8 mouse cellular contexts compared by ENCODE assay signal in the genomic region with DNA sequence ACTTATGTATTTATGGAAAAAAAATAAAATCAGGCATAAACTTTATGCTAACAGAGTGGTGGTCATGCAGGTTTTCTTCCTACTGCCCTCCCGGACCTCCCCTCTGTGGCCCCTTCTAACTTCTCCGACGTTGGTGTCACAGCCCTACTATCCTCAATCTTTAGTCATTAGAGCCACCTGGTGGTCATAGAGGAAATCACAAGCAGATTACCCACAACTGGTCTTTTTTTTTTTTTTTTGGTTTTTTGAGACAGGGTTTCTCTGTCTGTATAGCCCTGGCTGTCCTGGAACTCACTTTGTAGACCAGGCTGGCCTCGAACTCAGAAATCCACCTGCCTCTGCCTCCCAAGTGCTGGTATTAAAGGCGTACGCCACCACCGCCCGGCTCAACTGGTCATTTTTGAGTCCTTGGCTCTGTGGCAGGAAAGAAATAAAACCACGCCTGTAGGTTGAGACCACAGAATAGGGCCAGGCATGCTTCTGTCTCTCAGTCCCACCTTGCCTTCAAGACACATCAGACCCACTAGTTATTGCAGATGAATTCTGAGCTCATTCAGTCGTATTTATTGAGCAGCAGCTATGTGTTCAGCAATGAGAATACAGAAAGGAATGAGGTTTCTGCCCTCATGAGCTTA. TPM values are rescaled to one million over a fixed set of nuclear protein-coding genes. Genes with fewer than 3 reads are reported as not detected.
DNase-seq lines count a peak whose midpoint lies in the region; ATAC-seq lines count a peak whose summit lies in the region.

No protein-coding gene starts in this region.

- no peak overlapping the region for H3K27ac ChIP-seq in embryonic facial prominence, embryonic 10.5 days (replicated peaks)
- no peak overlapping the region for H3K27ac ChIP-seq in hindbrain, embryonic 13.5 days
- no peak overlapping the region for H3K27ac ChIP-seq in midbrain, embryonic 15.5 days

- H3K36me3 ChIP-seq in embryonic facial prominence, embryonic 10.5 days (replicated peaks) = peaks cover 9% of the 10 kb centered on the region
- H3K36me3 ChIP-seq in hindbrain, embryonic 13.5 days = no peaks in the 10 kb centered on the region; the same call in 1 of the 2 replicates
- H3K36me3 ChIP-seq in midbrain, embryonic 15.5 days (replicated peaks) = no peaks in the 10 kb centered on the region

- H3K27me3 ChIP-seq in embryonic facial prominence, embryonic 10.5 days (replicated peaks; ENCODE audit: low read depth, poor library complexity, severe bottlenecking) = no peaks in the 10 kb centered on the region
- no peaks in the 10 kb centered on the region for H3K27me3 ChIP-seq in hindbrain, embryonic 13.5 days
- no peaks in the 10 kb centered on the region for H3K27me3 ChIP-seq in midbrain, embryonic 15.5 days (replicated peaks)

- 52% methylated on average over 10 of the region's 10 CpGs for WGBS in embryonic facial prominence, embryonic 10.5 days
- 54% methylated on average over 10 of the region's 10 CpGs for WGBS in hindbrain, embryonic 13.5 days
- WGBS in midbrain, embryonic 15.5 days = 50% methylated on average over 10 of the region's 10 CpGs

- no peak overlapping the region for H3K4me3 ChIP-seq in embryonic facial prominence, embryonic 10.5 days
- H3K4me3 ChIP-seq in hindbrain, embryonic 13.5 days = no peak overlapping the region
- H3K4me3 ChIP-seq in midbrain, embryonic 15.5 days = no peak overlapping the region

- ATAC-seq in hindbrain, embryonic 13.5 days (ENCODE audit: low FRiP score) = 0 out of 2 replicates have a peak, but pooled peaks have one; percentile 14
- 0 out of 2 replicates have a peak, but pooled peaks have one; percentile 26 for ATAC-seq in midbrain, embryonic 15.5 days (replicated peaks)

- peaks cover 13% of the 10 kb centered on the region for H3K4me1 ChIP-seq in embryonic facial prominence, embryonic 10.5 days
- peaks cover 12% of the 10 kb centered on the region for H3K4me1 ChIP-seq in hindbrain, embryonic 13.5 days (replicated peaks)
- H3K4me1 ChIP-seq in midbrain, embryonic 15.5 days = peaks cover 10% of the 10 kb centered on the region

- peak; percentile 63 to 77 for DNase-seq in left cerebral cortex, adult 18-20 months (ENCODE audit: low spot score in 2 of 2)
- DNase-seq in left cerebral cortex, adult 11 months (ENCODE audit: low spot score) = no peak
- peak; percentile 76 for DNase-seq in ZHBTc4 (ENCODE audit: low read depth, low spot score)
- DNase-seq in embryonic facial prominence, embryonic 10.5 days (ENCODE audit: low spot score) = peak; percentile 68
- peak; percentile 72 for DNase-seq in left cerebral cortex, postnatal 4 days
- DNase-seq in thymus, postnatal 14 days = peak; percentile 81

- intact Hi-C loops in left cerebral cortex, postnatal 4 days (cut with DNase I) = no loop called here

- H3K9me3 ChIP-seq in embryonic facial prominence, embryonic 10.5 days = no peaks in the 10 kb centered on the region
- H3K9me3 ChIP-seq in hindbrain, embryonic 13.5 days = no peaks in the 10 kb centered on the region
- no peaks in the 10 kb centered on the region for H3K9me3 ChIP-seq in midbrain, embryonic 15.5 days

- H3K9ac ChIP-seq in hindbrain, embryonic 13.5 days = no peak overlapping the region
- H3K9ac ChIP-seq in midbrain, embryonic 15.5 days = no peak overlapping the region

- no peak overlapping the region for H3K4me2 ChIP-seq in hindbrain, embryonic 13.5 days
- no peak overlapping the region for H3K4me2 ChIP-seq in midbrain, embryonic 15.5 days

RNA-seq across cellular contexts. Expression of a gene that starts 4.8 kb away (rescaled TPM):
- 100 to 1,000 TPM; 117 to 120 TPM for total RNA-seq in left cerebral cortex, adult 18-20 months (2021)
- 136 and 137 TPM in 2 replicates for polyA plus RNA-seq in embryonic facial prominence, embryonic 10.5 days (2016; fragmentation: Nextera tagmentation; extraction: Ambion mirVana)
- 103 and 105 TPM in 2 replicates for polyA plus RNA-seq in hindbrain, embryonic 13.5 days (2015; fragmentation: Nextera tagmentation; extraction: Ambion mirVana)
- total RNA-seq in left cerebral cortex, postnatal 4 days (2021) = 10 to 100 TPM; 60.2 to 63.9 TPM
- 96.8 and 101 TPM in 2 replicates for polyA plus RNA-seq in midbrain, embryonic 15.5 days (2015; fragmentation: Nextera tagmentation; extraction: Ambion mirVana)

RNA-seq across cellular contexts. Expression of a gene that starts 4.9 kb away (rescaled TPM):
- 10 to 100 TPM; 42.7 to 48.1 TPM for total RNA-seq in left cerebral cortex, adult 18-20 months (2021)
- 49.3 and 50.2 TPM in 2 replicates for polyA plus RNA-seq in embryonic facial prominence, embryonic 10.5 days (2016; fragmentation: Nextera tagmentation; extraction: Ambion mirVana)
- 34.9 and 35.5 TPM in 2 replicates for polyA plus RNA-seq in hindbrain, embryonic 13.5 days (2015; fragmentation: Nextera tagmentation; extraction: Ambion mirVana)
- total RNA-seq in left cerebral cortex, postnatal 4 days (2021) = 10 to 100 TPM; 36.3 to 41.1 TPM
- polyA plus RNA-seq in midbrain, embryonic 15.5 days (2015; fragmentation: Nextera tagmentation; extraction: Ambion mirVana) = 32.7 and 33.5 TPM in 2 replicates

RNA-seq across cellular contexts. Expression of a gene that starts 7.5 kb away (rescaled TPM):
- total RNA-seq in left cerebral cortex, adult 18-20 months (2021) = 1 to 10 TPM; 3.4 to 3.7 TPM
- 19.8 and 23.1 TPM in 2 replicates for polyA plus RNA-seq in embryonic facial prominence, embryonic 10.5 days (2016; fragmentation: Nextera tagmentation; extraction: Ambion mirVana)
- 7.1 and 8.7 TPM in 2 replicates for polyA plus RNA-seq in hindbrain, embryonic 13.5 days (2015; fragmentation: Nextera tagmentation; extraction: Ambion mirVana)
- total RNA-seq in left cerebral cortex, postnatal 4 days (2021) = 1 to 10 TPM; 3.1 to 4.2 TPM
- 6.5 and 7.0 TPM in 2 replicates for polyA plus RNA-seq in midbrain, embryonic 15.5 days (2015; fragmentation: Nextera tagmentation; extraction: Ambion mirVana)

RNA-seq across cellular contexts. Expression of a gene that starts 21.3 kb away (rescaled TPM):
- total RNA-seq in left cerebral cortex, adult 18-20 months (2021) = 100 to 1,000 TPM; 346 to 387 TPM
- polyA plus RNA-seq in embryonic facial prominence, embryonic 10.5 days (2016; fragmentation: Nextera tagmentation; extraction: Ambion mirVana) = 46.2 and 55.9 TPM in 2 replicates
- 92.4 and 93.5 TPM in 2 replicates for polyA plus RNA-seq in hindbrain, embryonic 13.5 days (2015; fragmentation: Nextera tagmentation; extraction: Ambion mirVana)
- 100 to 1,000 TPM; 552 to 572 TPM for total RNA-seq in left cerebral cortex, postnatal 4 days (2021)
- polyA plus RNA-seq in midbrain, embryonic 15.5 days (2015; fragmentation: Nextera tagmentation; extraction: Ambion mirVana) = 98.2 and 102 TPM in 2 replicates

RNA-seq across cellular contexts. Expression of a gene that starts 23.0 kb away (rescaled TPM):
- total RNA-seq in left cerebral cortex, adult 18-20 months (2021) = 10 to 100 TPM; 28.2 to 32.2 TPM
- 39.8 and 39.9 TPM in 2 replicates for polyA plus RNA-seq in embryonic facial prominence, embryonic 10.5 days (2016; fragmentation: Nextera tagmentation; extraction: Ambion mirVana)
- polyA plus RNA-seq in hindbrain, embryonic 13.5 days (2015; fragmentation: Nextera tagmentation; extraction: Ambion mirVana) = 50.6 and 51.3 TPM in 2 replicates
- 10 to 100 TPM; 77.2 to 85.8 TPM for total RNA-seq in left cerebral cortex, postnatal 4 days (2021)
- polyA plus RNA-seq in midbrain, embryonic 15.5 days (2015; fragmentation: Nextera tagmentation; extraction: Ambion mirVana) = 41.3 and 45.3 TPM in 2 replicates
